Mouse (Mus musculus): ENCODE data around the gene Corin. TPM values are rescaled to one million over a fixed set of nuclear protein-coding genes. Genes with fewer than 3 reads are reported as not detected.

The Corin gene
- polyA plus RNA-seq, 1 experiment from 2014 or later, result 0.32 TPM

GRCm38 (mm10) chr5:72493906-72494305, 10.4 kb downstream of the Corin start:
- Histone ChIP-seq H3K27me3 (replicated peaks; ENCODE audit: control insufficient read depth, insufficient read depth, low read length) (no peaks in the 10 kb centered on the region), H3K36me3 (ENCODE audit: control insufficient read depth, insufficient read depth, low read length) (no peaks in the 10 kb centered on the region), H3K9ac (ENCODE audit: low read depth, low read length) (no peak overlapping the region), H3K4me3 (ENCODE audit: low read length) (no peak overlapping the region), H3K9me3 (ENCODE audit: control insufficient read depth, low read length) (no peaks in the 10 kb centered on the region), H3K4me1 (ENCODE audit: control insufficient read depth, insufficient read depth, low read length) (no peaks in the 10 kb centered on the region), H3K4me2 (ENCODE audit: low read depth, low read length) (no peak overlapping the region), H3K27ac (ENCODE audit: low read length) (no peak overlapping the region)
- no peak for ATAC-seq
- 68% methylated on average over 7 of the region's 7 CpGs for WGBS

DNA sequence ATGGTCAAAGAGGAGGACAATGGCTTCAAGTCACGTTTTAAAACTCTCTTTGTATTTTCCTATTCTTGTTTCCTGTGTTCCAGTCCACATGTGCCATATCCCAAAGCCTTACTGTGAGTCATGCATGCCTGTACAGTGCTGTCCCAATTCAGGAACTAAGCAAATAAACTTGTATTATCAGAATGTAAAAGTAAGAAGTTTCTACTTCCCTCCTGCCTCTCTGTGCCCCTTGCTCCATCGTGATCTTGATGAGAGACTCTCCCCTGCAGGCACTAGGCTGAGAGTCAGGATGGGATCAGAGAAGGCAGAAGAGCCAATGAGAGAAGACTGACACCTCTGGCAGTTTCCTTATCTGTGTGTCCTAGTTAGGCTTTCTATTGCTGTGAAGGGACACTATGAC, 13.0 kb downstream of the Corin start:
- Histone ChIP-seq H3K4me1 (ENCODE audit: control insufficient read depth, insufficient read depth, low read length) (no peaks in the 10 kb centered on the region), H3K9me3 (ENCODE audit: control insufficient read depth, low read length) (no peaks in the 10 kb centered on the region), H3K27me3 (replicated peaks; ENCODE audit: control insufficient read depth, insufficient read depth, low read length) (no peaks in the 10 kb centered on the region), H3K27ac (ENCODE audit: low read length) (no peak overlapping the region), H3K4me3 (ENCODE audit: low read length) (no peak overlapping the region), H3K4me2 (ENCODE audit: low read depth, low read length) (no peak overlapping the region), H3K9ac (ENCODE audit: low read depth, low read length) (no peak overlapping the region), H3K36me3 (ENCODE audit: control insufficient read depth, insufficient read depth, low read length) (no peaks in the 10 kb centered on the region)
- no peak for ATAC-seq
- 48% methylated on average over 2 of the region's 2 CpGs for WGBS

DNA sequence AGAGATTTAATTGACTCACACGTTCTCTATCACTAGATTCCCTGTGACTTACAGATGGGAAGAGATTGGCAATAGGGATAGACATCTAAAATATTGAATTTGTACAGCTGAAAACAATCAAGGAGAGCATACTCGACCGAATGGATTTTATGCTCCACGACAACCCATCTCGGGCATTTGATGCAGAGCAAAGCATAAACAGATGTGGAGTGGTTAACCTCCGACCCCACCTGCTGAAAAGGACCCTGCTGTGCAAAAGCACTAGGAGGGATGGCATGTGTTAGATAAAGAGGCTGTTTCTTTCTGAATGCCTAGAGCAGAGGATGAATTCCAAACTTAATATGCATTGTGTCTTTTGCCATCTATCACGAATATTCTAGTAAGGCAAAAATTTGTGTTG, 23.8 kb downstream of the Corin start:
- no peaks in the 10 kb centered on the region for H3K4me1 ChIP-seq (ENCODE audit: control insufficient read depth, insufficient read depth, low read length)
- ATAC-seq, result no peak
- no peak overlapping the region for H3K4me3 ChIP-seq (ENCODE audit: low read length)
- H3K27ac ChIP-seq (ENCODE audit: low read length), result no peak overlapping the region
- no peaks in the 10 kb centered on the region for H3K36me3 ChIP-seq (ENCODE audit: control insufficient read depth, insufficient read depth, low read length)
- WGBS, result 43% methylated on average over 7 of the region's 7 CpGs
- H3K9ac ChIP-seq (ENCODE audit: low read depth, low read length), result no peak overlapping the region
- no peak overlapping the region for H3K4me2 ChIP-seq (ENCODE audit: low read depth, low read length)
- no peaks in the 10 kb centered on the region for H3K27me3 ChIP-seq (replicated peaks; ENCODE audit: control insufficient read depth, insufficient read depth, low read length)
- H3K9me3 ChIP-seq (ENCODE audit: control insufficient read depth, low read length), result no peaks in the 10 kb centered on the region

- 35% methylated on average over 12 of the region's 12 CpGs for WGBS
- H3K27me3 ChIP-seq (replicated peaks; ENCODE audit: control insufficient read depth, insufficient read depth, low read length), result no peaks in the 10 kb centered on the region
- H3K36me3 ChIP-seq (ENCODE audit: control insufficient read depth, insufficient read depth, low read length), result no peaks in the 10 kb centered on the region
- H3K4me3 ChIP-seq (ENCODE audit: low read length), result no peak overlapping the region
- no peak overlapping the region for H3K4me2 ChIP-seq (ENCODE audit: low read depth, low read length)
- no peak overlapping the region for H3K9ac ChIP-seq (ENCODE audit: low read depth, low read length)
- H3K27ac ChIP-seq (ENCODE audit: low read length), result no peak overlapping the region
- no peaks in the 10 kb centered on the region for H3K4me1 ChIP-seq (ENCODE audit: control insufficient read depth, insufficient read depth, low read length)
- no peak for ATAC-seq
- no peaks in the 10 kb centered on the region for H3K9me3 ChIP-seq (ENCODE audit: control insufficient read depth, low read length)
These were observed 31.8 kb downstream of the Corin start for GRCm38 (mm10) chr5:72472317-72473009.

DNA sequence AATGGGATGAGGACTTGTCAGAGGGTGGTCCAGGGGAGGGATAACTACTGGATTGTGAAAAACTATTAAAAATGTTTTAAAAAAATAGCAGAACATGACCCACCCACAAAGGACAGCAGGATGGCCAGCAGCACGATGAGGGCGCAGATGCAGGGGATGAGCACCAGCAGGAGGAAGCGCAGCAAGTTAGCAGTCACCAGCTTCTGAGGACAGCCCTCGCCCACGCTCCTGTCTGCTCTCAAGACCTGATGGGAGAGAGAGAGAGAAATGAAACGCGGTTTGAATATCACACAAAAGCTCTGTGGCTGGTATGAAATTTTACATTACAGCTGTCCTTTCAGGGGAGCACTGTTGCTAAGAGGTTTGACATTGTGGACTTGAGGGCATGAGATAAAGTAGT, 32.5 kb downstream of the Corin start:
- Histone ChIP-seq H3K27ac (ENCODE audit: low read length) (no peak overlapping the region), H3K4me2 (ENCODE audit: low read depth, low read length) (no peak overlapping the region), H3K4me1 (ENCODE audit: control insufficient read depth, insufficient read depth, low read length) (no peaks in the 10 kb centered on the region), H3K36me3 (ENCODE audit: control insufficient read depth, insufficient read depth, low read length) (no peaks in the 10 kb centered on the region), H3K4me3 (ENCODE audit: low read length) (no peak overlapping the region), H3K27me3 (replicated peaks; ENCODE audit: control insufficient read depth, insufficient read depth, low read length) (no peaks in the 10 kb centered on the region), H3K9me3 (ENCODE audit: control insufficient read depth, low read length) (no peaks in the 10 kb centered on the region), H3K9ac (ENCODE audit: low read depth, low read length) (no peak overlapping the region)
- no peak for ATAC-seq
- WGBS, result 55% methylated on average over 7 of the region's 7 CpGs

DNA sequence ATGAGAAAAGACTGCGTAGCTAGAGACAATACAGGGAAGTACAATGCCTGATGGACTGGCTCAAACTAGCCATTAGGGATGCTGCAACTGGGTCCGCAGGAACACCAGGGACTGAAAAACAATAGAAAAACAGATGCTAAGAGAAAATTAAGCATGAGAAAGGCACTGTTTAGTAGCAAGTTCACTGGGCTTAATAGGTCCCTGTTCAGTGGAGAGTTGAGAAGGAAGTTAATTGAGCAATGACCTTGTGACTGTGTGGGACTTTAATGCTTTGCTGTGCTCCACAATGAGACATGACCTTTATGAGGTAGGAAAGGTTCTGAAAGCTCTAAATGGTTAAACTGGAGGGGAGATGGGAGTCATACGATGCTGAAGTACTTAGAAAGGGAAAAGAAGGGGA, 39.3 kb downstream of the Corin start:
- H3K9ac ChIP-seq (ENCODE audit: low read depth, low read length), result no peak overlapping the region
- no peak overlapping the region for H3K4me3 ChIP-seq (ENCODE audit: low read length)
- no peaks in the 10 kb centered on the region for H3K36me3 ChIP-seq (ENCODE audit: control insufficient read depth, insufficient read depth, low read length)
- H3K4me1 ChIP-seq (ENCODE audit: control insufficient read depth, insufficient read depth, low read length), result no peaks in the 10 kb centered on the region
- no peaks in the 10 kb centered on the region for H3K27me3 ChIP-seq (replicated peaks; ENCODE audit: control insufficient read depth, insufficient read depth, low read length)
- 71% methylated on average over 3 of the region's 3 CpGs for WGBS
- no peak for ATAC-seq
- no peak overlapping the region for H3K27ac ChIP-seq (ENCODE audit: low read length)
- no peak overlapping the region for H3K4me2 ChIP-seq (ENCODE audit: low read depth, low read length)
- no peaks in the 10 kb centered on the region for H3K9me3 ChIP-seq (ENCODE audit: control insufficient read depth, low read length)

DNA sequence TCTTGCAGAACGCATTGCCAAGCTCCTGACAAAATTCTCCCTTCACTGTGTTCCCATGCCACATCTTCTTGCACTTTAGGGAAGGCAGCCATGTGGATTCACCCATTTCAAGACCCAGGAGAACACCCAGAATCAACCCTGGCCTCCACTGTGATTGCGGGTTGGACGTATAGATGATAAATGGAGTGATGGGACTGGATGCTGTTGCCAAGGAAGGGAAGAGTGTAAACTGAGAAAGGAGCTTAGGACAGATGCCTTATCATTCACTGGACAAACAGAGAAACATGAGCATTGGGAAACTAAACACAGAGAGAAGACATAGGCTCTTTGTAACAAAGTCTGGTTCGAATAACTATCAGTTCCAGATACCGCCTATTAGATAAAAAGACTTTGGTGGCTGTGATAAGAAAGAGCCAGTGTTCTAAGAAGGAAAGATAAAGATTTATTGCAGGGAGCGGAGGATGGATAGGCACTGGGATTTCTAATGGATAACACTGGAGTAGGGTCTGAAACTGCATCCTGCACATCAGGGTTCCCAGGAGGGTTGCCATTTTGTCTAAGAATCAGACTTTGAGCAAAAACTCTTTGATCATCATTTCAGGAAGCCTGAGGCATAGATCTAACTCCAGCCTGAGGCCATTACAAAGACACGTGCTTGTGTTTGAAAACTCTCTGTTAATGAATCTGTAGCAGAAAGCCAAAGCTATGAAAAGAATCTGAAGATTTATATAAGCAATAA, 44.7 kb downstream of the Corin start:
- Histone ChIP-seq H3K9me3 (ENCODE audit: control insufficient read depth, low read length) (no peaks in the 10 kb centered on the region), H3K4me3 (ENCODE audit: low read length) (no peak overlapping the region), H3K9ac (ENCODE audit: low read depth, low read length) (no peak overlapping the region), H3K4me2 (ENCODE audit: low read depth, low read length) (no peak overlapping the region), H3K36me3 (ENCODE audit: control insufficient read depth, insufficient read depth, low read length) (no peaks in the 10 kb centered on the region), H3K4me1 (ENCODE audit: control insufficient read depth, insufficient read depth, low read length) (no peaks in the 10 kb centered on the region), H3K27ac (ENCODE audit: low read length) (no peak overlapping the region), H3K27me3 (replicated peaks; ENCODE audit: control insufficient read depth, insufficient read depth, low read length) (no peaks in the 10 kb centered on the region)
- ATAC-seq, result no peak
- 62% methylated on average over 7 of the region's 7 CpGs for WGBS

DNA sequence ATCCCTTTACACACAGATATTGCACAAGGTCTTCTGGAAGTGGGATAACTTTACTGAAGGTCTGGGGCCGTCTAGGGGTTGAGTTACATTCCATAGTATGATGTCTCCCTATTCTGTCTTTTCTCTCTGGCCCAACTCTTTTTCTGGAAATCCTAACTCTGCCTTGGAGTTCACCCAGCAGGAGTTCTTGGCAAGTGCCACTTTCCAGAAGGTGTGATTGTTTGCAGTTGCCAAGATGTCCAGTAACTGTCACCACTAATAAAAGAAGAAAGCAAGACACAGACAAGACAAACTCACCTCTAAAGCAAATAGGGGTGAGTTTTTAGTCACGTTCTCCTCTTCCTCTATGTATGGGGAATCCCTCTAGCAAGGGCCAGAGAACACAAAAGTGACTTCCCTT, 50.6 kb downstream of the Corin start:
- Histone ChIP-seq H3K4me3 (ENCODE audit: low read length) (no peak overlapping the region), H3K27me3 (replicated peaks; ENCODE audit: control insufficient read depth, insufficient read depth, low read length) (no peaks in the 10 kb centered on the region), H3K27ac (ENCODE audit: low read length) (no peak overlapping the region), H3K9me3 (ENCODE audit: control insufficient read depth, low read length) (no peaks in the 10 kb centered on the region), H3K36me3 (ENCODE audit: control insufficient read depth, insufficient read depth, low read length) (no peaks in the 10 kb centered on the region), H3K4me1 (ENCODE audit: control insufficient read depth, insufficient read depth, low read length) (no peaks in the 10 kb centered on the region), H3K4me2 (ENCODE audit: low read depth, low read length) (no peak overlapping the region), H3K9ac (ENCODE audit: low read depth, low read length) (no peak overlapping the region)
- no peak for ATAC-seq
- WGBS, result 56% methylated on average over 2 of the region's 2 CpGs

DNA sequence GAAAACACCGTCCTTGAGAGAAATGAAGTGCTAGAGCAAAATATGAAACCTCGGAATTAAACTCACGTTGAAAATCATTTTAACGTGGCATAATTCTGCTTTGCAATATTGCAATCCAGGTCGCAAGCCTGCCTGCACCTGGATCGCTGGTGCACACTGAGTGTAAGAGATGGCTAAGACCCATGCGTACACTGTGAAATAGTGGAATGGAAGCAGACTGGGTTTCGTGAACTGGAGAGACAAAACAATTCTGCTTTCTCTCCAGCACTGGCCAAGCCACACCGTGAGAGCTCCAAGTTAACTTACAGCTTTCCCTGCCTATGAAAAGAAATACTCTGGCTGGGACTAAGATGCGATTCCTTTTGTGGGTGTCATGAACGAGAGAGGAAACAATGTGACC, 51.1 kb downstream of the Corin start:
- H3K4me2 ChIP-seq (ENCODE audit: low read depth, low read length), result no peak overlapping the region
- no peak overlapping the region for H3K4me3 ChIP-seq (ENCODE audit: low read length)
- ATAC-seq, result no peak
- H3K9me3 ChIP-seq (ENCODE audit: control insufficient read depth, low read length), result no peaks in the 10 kb centered on the region
- H3K9ac ChIP-seq (ENCODE audit: low read depth, low read length), result no peak overlapping the region
- no peak overlapping the region for H3K27ac ChIP-seq (ENCODE audit: low read length)
- no peaks in the 10 kb centered on the region for H3K27me3 ChIP-seq (replicated peaks; ENCODE audit: control insufficient read depth, insufficient read depth, low read length)
- no peaks in the 10 kb centered on the region for H3K36me3 ChIP-seq (ENCODE audit: control insufficient read depth, insufficient read depth, low read length)
- H3K4me1 ChIP-seq (ENCODE audit: control insufficient read depth, insufficient read depth, low read length), result no peaks in the 10 kb centered on the region
- 88% methylated on average over 11 of the region's 11 CpGs for WGBS
